Mouse (Mus musculus) heart, embryonic 10.5 days (tissue): ENCODE results near the gene Wdr5. TPM values are rescaled to one million over a fixed set of nuclear protein-coding genes. Genes with fewer than 3 reads are reported as not detected.

Source experiments
- DNase-seq: peaks from one replicate; pipeline ENCODE4 v3.0.0-alpha.2; 2017; ENCODE audit warnings: low spot score
- H3K27ac ChIP-seq: fragments of 300-500 bp; sonication (generic); 2 replicates; pipeline ENCODE4 v1.5.1; 2016; ENCODE audit warnings: mild to moderate bottlenecking
- H3K27me3 ChIP-seq: fragments of 300-500 bp; sonication (generic); 2 replicates; pipeline ENCODE4 v1.6.1; 2016; ENCODE audit warnings: mild to moderate bottlenecking; ENCODE audit not compliant: poor library complexity, insufficient read depth, severe bottlenecking
- H3K36me3 ChIP-seq: fragments of 300-500 bp; sonication (generic); 2 replicates; pipeline ENCODE4 v1.6.1; 2016; ENCODE audit warnings: mild to moderate bottlenecking, moderate library complexity
- H3K4me1 ChIP-seq: fragments of 300-500 bp; sonication (generic); 2 replicates; pipeline ENCODE4 v1.6.1; 2016; ENCODE audit warnings: mild to moderate bottlenecking
- H3K4me3 ChIP-seq: fragments of 300-500 bp; sonication (generic); 2 replicates; pipeline ENCODE4 v1.5.1; 2016; ENCODE audit warnings: mild to moderate bottlenecking, moderate library complexity
- H3K9me3 ChIP-seq: fragments of 300-500 bp; sonication (generic); 2 replicates; pipeline ENCODE4 v1.6.1; 2016; ENCODE audit warnings: mild to moderate bottlenecking, moderate library complexity
- WGBS: fragments of 180-500 bp; shearing (Covaris S2); methylation state at CpG from one replicate; pipeline ENCODE4 v1.1.7; 2016; 5-methylcytosine and 5-hydroxymethylcytosine counted together
- polyA plus RNA-seq: library from polyadenylated mRNA; unstranded; fragments of >200 nt; fragmentation: Nextera tagmentation; extraction: Ambion mirVana; gene quantifications from 2 replicates; pipeline ENCODE4 v1.2.1, GENCODE M21; 2016

Wdr5 gene
- polyA plus RNA-seq, 1 experiment from 2014 or later, result 57.8 TPM

- H3K9me3 ChIP-seq, result no peaks in the 10 kb centered on the region
- no peaks in the 10 kb centered on the region for H3K36me3 ChIP-seq
- peak overlapping the region; percentile 53 for H3K27ac ChIP-seq
- WGBS, result 39% methylated on average over 12 of the region's 12 CpGs
- H3K27me3 ChIP-seq, result peaks cover 91% of the 10 kb centered on the region
- H3K4me1 ChIP-seq, result peaks cover 52% of the 10 kb centered on the region
- DNase-seq, result no peak
- H3K4me3 ChIP-seq, result no peak overlapping the region
These were observed 50.6 kb downstream of the Wdr5 start for GRCm38 (mm10) chr2:27565316-27566103.

GRCm38 (mm10) chr2:27570856-27571255 lies 55.9 kb downstream of the Wdr5 start:
- WGBS, result 61% methylated on average over 5 of the region's 5 CpGs
- Histone ChIP-seq H3K27ac (peak overlapping the region; percentile 80; the same call in 1 of the 2 replicates), H3K27me3 (peaks cover 68% of the 10 kb centered on the region), H3K36me3 (no peaks in the 10 kb centered on the region), H3K9me3 (no peaks in the 10 kb centered on the region), H3K4me3 (no peak overlapping the region), H3K4me1 (peaks cover 42% of the 10 kb centered on the region)
- DNase-seq, result no peak

GRCm38 (mm10) chr2:27572261-27572793 lies 57.4 kb downstream of the Wdr5 start:
- Histone ChIP-seq H3K4me3 (no peak overlapping the region), H3K27me3 (peaks cover 63% of the 10 kb centered on the region), H3K27ac (peak overlapping the region; percentile 80), H3K36me3 (no peaks in the 10 kb centered on the region), H3K9me3 (no peaks in the 10 kb centered on the region), H3K4me1 (peaks cover 35% of the 10 kb centered on the region)
- 52% methylated on average over 8 of the region's 8 CpGs for WGBS
- DNase-seq, result no peak

GRCm38 (mm10) chr2:27572928-27573627 lies 58.1 kb downstream of the Wdr5 start:
- H3K27me3 ChIP-seq, result peaks cover 60% of the 10 kb centered on the region
- no peak overlapping the region for H3K4me3 ChIP-seq
- 0 out of 2 replicates have a peak overlapping the region, but pooled peaks have one; percentile 38 for H3K27ac ChIP-seq
- peaks cover 35% of the 10 kb centered on the region for H3K4me1 ChIP-seq
- no peaks in the 10 kb centered on the region for H3K9me3 ChIP-seq
- WGBS, result 69% methylated on average over 18 of the region's 18 CpGs
- DNase-seq, result peak; percentile 89
- no peaks in the 10 kb centered on the region for H3K36me3 ChIP-seq

- 0 out of 2 replicates have a peak overlapping the region, but pooled peaks have one; percentile 38 for H3K27ac ChIP-seq
- H3K36me3 ChIP-seq, result no peaks in the 10 kb centered on the region
- 79% methylated on average over 8 of the region's 8 CpGs for WGBS
- peaks cover 57% of the 10 kb centered on the region for H3K27me3 ChIP-seq
- no peaks in the 10 kb centered on the region for H3K9me3 ChIP-seq
- no peak for DNase-seq
- no peak overlapping the region for H3K4me3 ChIP-seq
- peaks cover 33% of the 10 kb centered on the region for H3K4me1 ChIP-seq
These were observed 58.6 kb downstream of the Wdr5 start for GRCm38 (mm10) chr2:27573628-27573966.

- peaks cover 25% of the 10 kb centered on the region for H3K4me1 ChIP-seq
- H3K9me3 ChIP-seq, result no peaks in the 10 kb centered on the region
- DNase-seq, result no peak
- peaks cover 61% of the 10 kb centered on the region for H3K27me3 ChIP-seq
- no peaks in the 10 kb centered on the region for H3K36me3 ChIP-seq
- H3K4me3 ChIP-seq, result no peak overlapping the region
- H3K27ac ChIP-seq, result no peak overlapping the region
- WGBS, result 83% methylated on average over 4 of the region's 4 CpGs
These were observed 61.5 kb downstream of the Wdr5 start for GRCm38 (mm10) chr2:27576416-27576815.

GRCm38 (mm10) chr2:27578552-27578951 lies 63.6 kb downstream of the Wdr5 start:
- Histone ChIP-seq H3K4me1 (peaks cover 9% of the 10 kb centered on the region), H3K9me3 (no peaks in the 10 kb centered on the region), H3K4me3 (no peak overlapping the region), H3K36me3 (no peaks in the 10 kb centered on the region), H3K27me3 (peaks cover 71% of the 10 kb centered on the region), H3K27ac (no peak overlapping the region)
- 84% methylated on average over 4 of the region's 4 CpGs for WGBS
- DNase-seq, result no peak

- peaks cover 56% of the 10 kb centered on the region for H3K27me3 ChIP-seq
- no peak overlapping the region for H3K4me3 ChIP-seq
- H3K9me3 ChIP-seq, result no peaks in the 10 kb centered on the region
- WGBS, result 47% methylated on average over 11 of the region's 11 CpGs
- DNase-seq, result no peak
- H3K4me1 ChIP-seq, result peaks cover 5% of the 10 kb centered on the region; the same call in 1 of the 2 replicates
- H3K36me3 ChIP-seq, result no peaks in the 10 kb centered on the region
- no peak overlapping the region for H3K27ac ChIP-seq
These were observed 67.2 kb downstream of the Wdr5 start for GRCm38 (mm10) chr2:27582112-27582511.

GRCm38 (mm10) chr2:27583019-27583418 lies 68.1 kb downstream of the Wdr5 start:
- Histone ChIP-seq H3K4me1 (peaks cover 5% of the 10 kb centered on the region; the same call in 1 of the 2 replicates), H3K27ac (no peak overlapping the region), H3K4me3 (no peak overlapping the region), H3K27me3 (peaks cover 57% of the 10 kb centered on the region), H3K9me3 (no peaks in the 10 kb centered on the region), H3K36me3 (no peaks in the 10 kb centered on the region)
- WGBS, result 91% methylated on average over 2 of the region's 2 CpGs
- no peak for DNase-seq

GRCm38 (mm10) chr2:27584546-27584945 lies 69.6 kb downstream of the Wdr5 start:
- DNase-seq, result no peak
- Histone ChIP-seq H3K4me3 (no peak overlapping the region), H3K27me3 (peaks cover 50% of the 10 kb centered on the region), H3K4me1 (peaks cover 5% of the 10 kb centered on the region; the same call in 1 of the 2 replicates), H3K36me3 (no peaks in the 10 kb centered on the region), H3K27ac (no peak overlapping the region), H3K9me3 (no peaks in the 10 kb centered on the region)
- 92% methylated on average over 13 of the region's 13 CpGs for WGBS

Other genes starting within 250 kb of the Wdr5 start
- gene Vav2, start 88.1 kb upstream of the Wdr5 start, polyA plus RNA-seq, result 5.1 and 8.1 TPM in 2 replicates
- gene Brd3os, start 72.8 kb upstream of the Wdr5 start, polyA plus RNA-seq, result 2.3 and 3.3 TPM in 2 replicates
- 90.5 and 135 TPM in 2 replicates for gene Brd3, start 7.5 kb upstream of the Wdr5 start, polyA plus RNA-seq
- 6.4 and 8.0 TPM in 2 replicates for gene Rxra, start 161.3 kb downstream of the Wdr5 start, polyA plus RNA-seq